ENCODE assay signal across 8 mouse cellular contexts in the genomic region with DNA sequence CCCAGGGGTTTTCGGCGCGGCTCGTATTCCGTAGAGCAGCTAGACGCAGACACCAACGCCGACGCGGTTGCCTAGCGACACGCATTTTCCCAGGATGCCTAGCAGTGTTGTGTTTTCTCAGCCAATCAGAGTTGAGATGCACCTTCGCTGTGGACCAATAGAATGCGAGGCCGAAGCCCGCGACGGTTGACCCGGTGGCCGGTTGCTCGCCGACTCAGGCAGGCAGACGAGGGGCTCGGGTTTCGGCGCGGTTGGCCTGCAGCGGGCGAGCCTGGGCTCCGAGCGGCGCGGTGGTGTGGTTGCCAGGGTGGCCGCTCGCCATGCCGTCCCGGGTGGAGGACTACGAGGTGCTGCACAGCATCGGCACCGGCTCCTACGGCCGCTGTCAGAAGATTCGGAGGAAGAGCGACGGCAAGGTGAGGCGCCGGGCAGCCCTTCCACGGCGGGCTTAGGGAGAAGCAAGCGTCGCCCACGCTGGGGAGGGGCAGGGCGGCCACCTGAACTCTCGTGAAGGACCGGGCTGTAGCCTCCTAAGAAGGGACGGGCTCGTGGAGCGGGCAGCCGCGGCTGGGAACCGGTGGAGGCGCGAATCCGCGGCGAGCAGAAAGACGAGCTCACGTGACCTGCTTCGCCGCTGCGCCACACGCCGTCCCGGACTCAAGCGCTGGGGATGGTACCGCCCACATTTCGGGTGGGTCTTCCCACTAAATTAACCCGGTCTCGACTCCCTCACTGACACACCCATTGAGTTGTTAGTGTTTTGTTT. TPM values are rescaled to one million over a fixed set of nuclear protein-coding genes. Genes with fewer than 3 reads are reported as not detected.
DNase-seq lines count a peak whose midpoint lies in the region; ATAC-seq lines count a peak whose summit lies in the region.

Nek2 (plus strand) TSS at position 119 of the 766 bp plus-strand sequence.

- no peaks in the 10 kb centered on the region for H3K27me3 ChIP-seq in heart, embryonic 14.5 days (ENCODE audit: control insufficient read depth, insufficient read depth, low read length)
- peaks cover 4% of the 10 kb centered on the region; the same call in 1 of the 2 replicates for H3K27me3 ChIP-seq in liver, embryonic 13.5 days
- no peaks in the 10 kb centered on the region; the same call in 1 of the 2 replicates for H3K27me3 ChIP-seq in stomach, embryonic 16.5 days (ENCODE audit: control insufficient read depth, insufficient read depth, low read length)

- peak within 1 kb of the TSS; percentile 78 for H3K9ac ChIP-seq in heart, embryonic 14.5 days (ENCODE audit: low read length)
- H3K9ac ChIP-seq in liver, embryonic 13.5 days: peak within 1 kb of the TSS; percentile 90
- peak within 1 kb of the TSS; percentile 83 for H3K9ac ChIP-seq in stomach, embryonic 16.5 days (ENCODE audit: low read length)

- under 1% methylated on average over 79 of the region's 79 CpGs for WGBS in heart, embryonic 14.5 days
- under 1% methylated on average over 79 of the region's 79 CpGs for WGBS in liver, embryonic 13.5 days (ENCODE audit: insufficient replicate concordance)
- WGBS in stomach, embryonic 16.5 days: under 1% methylated on average over 79 of the region's 79 CpGs

- peak; percentile 88 for ATAC-seq in heart, embryonic 14.5 days (ENCODE audit: insufficient number of reproducible peaks, insufficient read depth, low FRiP score, low read depth)
- peak; percentile 94 for ATAC-seq in liver, embryonic 13.5 days (ENCODE audit: low read depth)
- ATAC-seq in stomach, embryonic 16.5 days (ENCODE audit: insufficient read depth, low FRiP score): peak; percentile 93

- peak within 1 kb of the TSS; percentile 61 for H3K4me3 ChIP-seq in brown adipose tissue, adult 24 weeks (ENCODE audit: insufficient read depth, low read depth, low read length)
- peak within 1 kb of the TSS; percentile 67 to 76 for H3K4me3 ChIP-seq in heart, embryonic 14.5 days (ENCODE audit: control insufficient read depth in 1 of 2, insufficient read depth in 1 of 2, low read depth in 1 of 2, low read length in 2 of 2)
- peak within 1 kb of the TSS; percentile 82 for H3K4me3 ChIP-seq in liver, embryonic 13.5 days (replicated peaks)
- peak within 1 kb of the TSS; percentile 94 for H3K4me3 ChIP-seq in stomach, embryonic 16.5 days (replicated peaks; ENCODE audit: low read length)

- no peaks in the 10 kb centered on the region for H3K9me3 ChIP-seq in heart, embryonic 14.5 days (ENCODE audit: control insufficient read depth, low read length)
- H3K9me3 ChIP-seq in liver, embryonic 13.5 days (replicated peaks): no peaks in the 10 kb centered on the region
- H3K9me3 ChIP-seq in stomach, embryonic 16.5 days (replicated peaks; ENCODE audit: control insufficient read depth, low read length): no peaks in the 10 kb centered on the region

- peak within 1 kb of the TSS; percentile 88 for H3K4me2 ChIP-seq in heart, embryonic 14.5 days (ENCODE audit: low read length)
- peak within 1 kb of the TSS; percentile 86 for H3K4me2 ChIP-seq in liver, embryonic 13.5 days
- H3K4me2 ChIP-seq in stomach, embryonic 16.5 days (ENCODE audit: low read depth, low read length): peak within 1 kb of the TSS; percentile 92

- peak; percentile 96 for DNase-seq in CD4-positive, CD25-positive, alpha-beta regulatory T cell, adult 2 months (ENCODE audit: low read depth, low spot score)
- DNase-seq in fat pad, adult 2 months (ENCODE audit: extremely low read depth, low read depth, low spot score): peak; percentile 55
- peak; percentile 98 for DNase-seq in kidney, postnatal 14 days
- DNase-seq in liver, embryonic 13.5 days: peak; percentile 93
- peak; percentile 99 for DNase-seq in neural tube, embryonic 10.5 days (ENCODE audit: extremely low spot score, low spot score)

- peaks cover 3% of the 10 kb centered on the region; the same call in 1 of the 2 replicates for H3K4me1 ChIP-seq in brown adipose tissue, adult 24 weeks (ENCODE audit: control insufficient read depth, insufficient read depth, insufficient read length, low read length)
- peaks cover 3 to 12% of the 10 kb centered on the region in 2 experiments; a peak in 3 of 4 replicates for H3K4me1 ChIP-seq in heart, embryonic 14.5 days (ENCODE audit: control insufficient read depth in 2 of 2, insufficient read depth in 2 of 2, low read length in 2 of 2)
- H3K4me1 ChIP-seq in liver, embryonic 13.5 days (replicated peaks): peaks cover 28% of the 10 kb centered on the region
- peaks cover 18% of the 10 kb centered on the region for H3K4me1 ChIP-seq in stomach, embryonic 16.5 days (ENCODE audit: control insufficient read depth, insufficient read depth, low read length)

- H3K27ac ChIP-seq in brown adipose tissue, adult 24 weeks (replicated peaks; ENCODE audit: low read depth, low read length): no peak within 1 kb of the TSS
- H3K27ac ChIP-seq in heart, embryonic 14.5 days (replicated peaks in 1 of 2; ENCODE audit: control insufficient read depth in 1 of 2, insufficient read depth in 1 of 2, low read depth in 2 of 2, low read length in 2 of 2): peak within 1 kb of the TSS; percentile 63 to 69
- H3K27ac ChIP-seq in liver, embryonic 13.5 days: peak within 1 kb of the TSS; percentile 91
- H3K27ac ChIP-seq in stomach, embryonic 16.5 days (ENCODE audit: low read length): peak within 1 kb of the TSS; percentile 74

- peaks cover 38% of the 10 kb centered on the region for H3K36me3 ChIP-seq in heart, embryonic 14.5 days (ENCODE audit: control insufficient read depth, insufficient read depth, low read length)
- H3K36me3 ChIP-seq in liver, embryonic 13.5 days: peaks cover 43% of the 10 kb centered on the region
- peaks cover 10% of the 10 kb centered on the region for H3K36me3 ChIP-seq in stomach, embryonic 16.5 days (ENCODE audit: control insufficient read depth, insufficient read depth, low read length)

RNA-seq across cellular contexts. Expression of gene Nek2, which starts in this region (rescaled TPM):
- polyA plus RNA-seq in brown adipose tissue, adult 24 weeks (2012; ENCODE audit: insufficient read depth, insufficient read length, missing spikeins): not detected in 2 replicates
- polyA plus RNA-seq in heart, embryonic 14.5 days (2014; fragmentation: Nextera tagmentation; extraction: Ambion mirVana): 28.7 and 30.9 TPM in 2 replicates
- 39.3 and 45.7 TPM in 2 replicates for polyA plus RNA-seq in liver, embryonic 13.5 days (2015; fragmentation: Nextera tagmentation; extraction: Ambion mirVana)
- polyA plus RNA-seq in stomach, embryonic 16.5 days (2015; fragmentation: Nextera tagmentation; extraction: Ambion mirVana): 32.1 and 34.0 TPM in 2 replicates

Comparison
In these comparisons a context has a peak if more than half of its experiments do, and no peak if none do; other contexts are left out.
1. RNA of gene Nek2 (polyA plus RNA-seq): 39.3 to 45.7 TPM in liver, embryonic 13.5 days, 32.1 to 34.0 TPM in stomach, embryonic 16.5 days and 28.7 to 30.9 TPM in heart, embryonic 14.5 days; not detected in brown adipose tissue, adult 24 weeks; every median in the first group is over 10 times any median in the second.
2. Peak in every context shown above with its lines, with median percentiles within 50 percentile points of each other: DNase-seq, H3K4me3 ChIP-seq, ATAC-seq, H3K4me2 ChIP-seq and H3K9ac ChIP-seq.